Mouse (Mus musculus): ENCODE results near the gene Olig3.

- TF ChIP-seq MYOG (IDR thresholded peaks at IDR 0.05; ENCODE audit: control insufficient read depth, extremely low read depth, insufficient read length): no peak
- TF ChIP-seq CTCF (IDR thresholded peaks at IDR 0.05; ENCODE audit: control insufficient read depth, insufficient read depth, insufficient read length): no peak
- TF ChIP-seq USF1 (IDR thresholded peaks at IDR 0.05; ENCODE audit: low read depth): no peak
- no peak for TF ChIP-seq CEBPB (IDR thresholded peaks at IDR 0.05; ENCODE audit: low read depth)
Measured at GRCm38 (mm10) chr10:19363365-19363764, 7.0 kb downstream of the Olig3 start.

All from C2C12 (cell line).